Mouse (Mus musculus): ENCODE measurements around the gene Cep170b. TPM values are rescaled to one million over a fixed set of nuclear protein-coding genes. Genes with fewer than 3 reads are reported as not detected.

The Cep170b gene
- polyA plus RNA-seq, 1 experiment from 2014 or later, result 15.2 TPM

DNA sequence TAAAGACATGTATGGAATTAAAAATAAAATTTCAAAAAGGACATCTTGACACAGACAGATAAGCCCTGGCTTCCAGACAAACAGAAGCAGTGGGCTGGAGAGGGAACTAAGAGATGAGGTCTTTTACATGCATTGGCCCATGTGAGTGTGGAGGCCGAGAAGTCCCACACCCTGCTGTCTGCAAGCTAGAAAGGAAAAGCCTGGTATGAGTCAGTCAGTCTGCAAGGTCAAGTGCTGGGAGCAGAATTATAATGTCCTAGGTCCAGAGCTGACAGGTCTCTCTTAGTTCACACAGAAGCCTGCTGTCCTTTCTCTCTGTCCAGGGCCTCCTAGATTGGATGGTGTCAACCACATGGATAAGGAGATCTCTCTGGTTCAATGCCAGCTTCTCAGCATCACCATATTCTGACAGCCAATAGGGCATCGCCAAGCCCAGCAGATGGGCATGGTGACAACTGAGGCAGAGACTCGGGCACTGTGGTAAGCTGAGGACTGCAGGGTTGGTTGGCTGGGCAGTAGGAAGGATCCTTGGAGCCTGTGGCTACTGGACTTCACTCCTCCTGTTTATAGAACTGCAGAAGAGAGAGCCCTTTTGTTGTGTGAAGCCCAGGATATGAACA, 23.3 kb upstream of the Cep170b start:
- no peak overlapping the region for H3K9ac ChIP-seq (ENCODE audit: low read length)
- H3K27me3 ChIP-seq (ENCODE audit: control insufficient read depth, insufficient read depth, low read length), result no peaks in the 10 kb centered on the region; the same call in 1 of the 2 replicates
- H3K9me3 ChIP-seq (ENCODE audit: control insufficient read depth, low read length), result no peaks in the 10 kb centered on the region
- no peak overlapping the region for H3K27ac ChIP-seq (ENCODE audit: low read depth, low read length)
- no peak for ATAC-seq (replicated peaks; ENCODE audit: low FRiP score)
- no peak for DNase-seq (ENCODE audit: low spot score)
- H3K36me3 ChIP-seq (ENCODE audit: control insufficient read depth, insufficient read depth, low read length), result no peaks in the 10 kb centered on the region; the same call in 1 of the 2 replicates
- WGBS, result 82% methylated on average over 3 of the region's 3 CpGs
- H3K4me1 ChIP-seq (replicated peaks; ENCODE audit: control insufficient read depth, insufficient read depth, low read length), result peaks cover 2% of the 10 kb centered on the region; the same call in 1 of the 2 replicates
- H3K4me2 ChIP-seq (ENCODE audit: low read depth, low read length, severe bottlenecking), result no peak overlapping the region
- H3K4me3 ChIP-seq (ENCODE audit: low read depth, low read length), result no peak overlapping the region

DNA sequence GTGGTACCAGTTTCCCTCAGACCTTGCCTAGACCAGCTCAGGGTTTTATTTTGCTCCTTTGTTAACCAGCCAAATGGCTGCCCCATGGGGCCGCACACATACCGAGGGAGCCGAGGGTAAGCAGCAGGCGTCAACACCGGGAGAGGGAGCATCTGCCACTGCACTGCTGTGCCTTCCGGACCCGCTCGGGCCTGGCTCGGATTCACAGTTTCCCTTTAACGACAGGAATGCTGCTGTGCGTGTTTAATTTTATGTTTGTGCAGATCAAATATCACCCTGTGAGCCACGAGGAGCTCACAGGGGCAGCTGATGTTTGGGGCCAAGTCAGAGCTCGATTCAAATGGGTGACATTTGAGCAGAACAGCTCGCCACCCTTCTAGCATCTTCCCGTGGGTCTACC, 19.7 kb upstream of the Cep170b start:
- no peak overlapping the region for H3K9ac ChIP-seq (ENCODE audit: low read length)
- H3K4me1 ChIP-seq (replicated peaks; ENCODE audit: control insufficient read depth, insufficient read depth, low read length), result no peaks in the 10 kb centered on the region
- no peaks in the 10 kb centered on the region for H3K9me3 ChIP-seq (ENCODE audit: control insufficient read depth, low read length)
- DNase-seq (ENCODE audit: low spot score) (no peak), ATAC-seq (replicated peaks; ENCODE audit: low FRiP score) (no peak)
- no peaks in the 10 kb centered on the region; the same call in 1 of the 2 replicates for H3K27me3 ChIP-seq (ENCODE audit: control insufficient read depth, insufficient read depth, low read length)
- no peak overlapping the region for H3K4me2 ChIP-seq (ENCODE audit: low read depth, low read length, severe bottlenecking)
- H3K4me3 ChIP-seq (ENCODE audit: low read depth, low read length), result no peak overlapping the region
- WGBS, result 21% methylated on average over 15 of the region's 15 CpGs
- H3K36me3 ChIP-seq (ENCODE audit: control insufficient read depth, insufficient read depth, low read length), result no peaks in the 10 kb centered on the region; the same call in 1 of the 2 replicates
- no peak overlapping the region for H3K27ac ChIP-seq (ENCODE audit: low read depth, low read length)

DNA sequence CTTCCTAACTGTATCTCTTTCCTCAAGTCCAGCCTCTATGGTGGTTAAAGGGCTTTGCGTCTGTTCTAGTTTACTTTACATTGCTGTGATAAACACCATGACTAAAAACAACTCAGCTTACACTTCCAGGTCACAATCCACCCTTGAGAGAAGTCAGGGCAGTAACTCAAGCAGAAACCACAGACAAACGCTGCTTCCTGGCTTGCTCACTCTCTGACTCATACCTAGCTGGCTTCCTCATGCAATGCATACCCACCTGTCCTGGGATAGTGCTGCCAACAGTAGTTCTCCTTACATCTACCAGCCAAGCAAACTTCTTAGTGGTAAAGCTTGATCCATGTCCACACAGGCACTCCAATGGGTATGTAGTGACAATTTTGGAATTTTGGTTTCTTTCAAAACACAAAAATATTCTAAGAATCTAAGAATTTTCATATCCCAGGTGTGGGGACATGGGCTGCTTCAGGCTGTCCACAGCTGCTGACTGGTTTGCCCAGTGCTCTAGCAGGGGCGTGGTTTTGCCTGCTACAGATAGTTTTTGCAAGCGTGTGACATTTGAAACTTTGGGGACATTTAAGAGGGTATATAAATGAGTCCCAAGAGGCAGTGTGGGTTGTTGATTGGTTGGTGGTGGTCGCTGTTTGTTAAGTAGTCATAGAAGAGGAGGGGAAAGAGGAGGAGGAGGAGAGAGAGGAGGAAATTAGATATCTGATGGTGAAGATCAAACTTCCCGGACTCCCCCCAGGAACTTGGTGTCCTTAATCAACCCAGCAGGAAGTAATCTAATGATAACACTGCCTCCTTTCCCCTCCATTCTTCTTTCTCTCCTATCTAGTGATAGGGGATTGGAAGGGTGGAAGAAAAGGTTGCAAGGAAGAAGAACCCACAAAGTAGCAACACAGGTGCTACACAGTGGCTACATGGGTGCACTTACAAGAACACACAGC, 17.6 kb upstream of the Cep170b start:
- H3K4me1 ChIP-seq (replicated peaks; ENCODE audit: control insufficient read depth, insufficient read depth, low read length), result 0 out of 2 replicates have a peak, but pooled peaks cover 2% of the 10 kb centered on the region
- no peak overlapping the region for H3K4me3 ChIP-seq (ENCODE audit: low read depth, low read length)
- no peaks in the 10 kb centered on the region for H3K27me3 ChIP-seq (ENCODE audit: control insufficient read depth, insufficient read depth, low read length)
- no peak overlapping the region for H3K27ac ChIP-seq (ENCODE audit: low read depth, low read length)
- DNase-seq (ENCODE audit: low spot score) (no peak), ATAC-seq (replicated peaks; ENCODE audit: low FRiP score) (no peak)
- no peak overlapping the region for H3K9ac ChIP-seq (ENCODE audit: low read length)
- H3K9me3 ChIP-seq (ENCODE audit: control insufficient read depth, low read length), result no peaks in the 10 kb centered on the region
- H3K36me3 ChIP-seq (ENCODE audit: control insufficient read depth, insufficient read depth, low read length), result no peaks in the 10 kb centered on the region; the same call in 1 of the 2 replicates
- H3K4me2 ChIP-seq (ENCODE audit: low read depth, low read length, severe bottlenecking), result no peak overlapping the region
- WGBS, result 81% methylated on average over 6 of the region's 6 CpGs

DNA sequence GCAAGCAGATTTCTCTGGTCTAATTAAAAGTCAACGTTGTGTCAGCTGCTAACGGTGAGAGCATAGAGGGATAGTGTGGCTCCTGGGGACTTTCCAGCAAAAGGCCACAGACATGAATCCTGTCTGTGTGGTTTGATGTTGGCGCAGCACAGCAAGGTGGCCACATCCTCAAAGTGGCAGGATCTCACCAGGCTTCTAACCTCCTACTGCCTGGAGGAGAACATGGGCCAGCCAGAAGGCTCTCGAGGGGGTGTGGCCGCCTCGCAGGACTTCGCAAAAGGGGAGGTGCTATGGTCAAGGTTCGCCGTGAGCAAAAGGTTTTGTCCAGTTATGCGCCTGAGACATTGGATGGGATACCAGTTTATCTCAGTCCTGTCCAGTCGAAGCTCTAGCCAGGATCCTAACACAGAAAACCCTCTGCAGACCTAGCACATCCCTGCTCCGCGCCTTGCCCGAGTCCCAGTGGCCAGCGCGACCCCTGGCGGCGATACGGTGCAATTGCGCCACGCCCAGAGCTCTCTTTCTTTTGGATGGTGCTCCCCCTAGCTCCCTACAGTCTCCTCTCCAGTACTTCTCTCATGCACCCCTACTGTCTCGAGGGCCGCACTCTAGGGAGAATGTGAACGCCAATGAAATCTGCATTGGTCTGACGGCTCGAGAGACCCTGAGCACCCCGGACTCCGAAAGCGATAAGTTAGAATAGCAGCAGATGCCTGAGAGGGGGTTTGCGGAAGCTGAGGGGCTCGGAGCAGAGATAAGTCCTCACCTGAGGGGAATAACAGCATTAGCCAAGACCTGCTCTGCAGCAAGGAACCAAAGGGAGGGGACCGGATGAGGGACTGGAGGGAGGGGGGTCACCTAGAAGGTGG, 13.3 kb upstream of the Cep170b start:
- H3K9ac ChIP-seq (ENCODE audit: low read length), result peak overlapping the region; percentile 17; the same call in 1 of the 2 replicates
- no peaks in the 10 kb centered on the region for H3K36me3 ChIP-seq (ENCODE audit: control insufficient read depth, insufficient read depth, low read length)
- peak overlapping the region; percentile 29; the same call in 1 of the 2 replicates for H3K4me2 ChIP-seq (ENCODE audit: low read depth, low read length, severe bottlenecking)
- ATAC-seq (replicated peaks; ENCODE audit: low FRiP score) (peak; percentile 77), DNase-seq (ENCODE audit: low spot score) (peak; percentile 94)
- WGBS, result 13% methylated on average over 32 of the region's 32 CpGs
- no peaks in the 10 kb centered on the region for H3K27me3 ChIP-seq (ENCODE audit: control insufficient read depth, insufficient read depth, low read length)
- 0 out of 2 replicates have a peak, but pooled peaks cover 2% of the 10 kb centered on the region for H3K4me1 ChIP-seq (replicated peaks; ENCODE audit: control insufficient read depth, insufficient read depth, low read length)
- no peak overlapping the region for H3K4me3 ChIP-seq (ENCODE audit: low read depth, low read length)
- no peaks in the 10 kb centered on the region for H3K9me3 ChIP-seq (ENCODE audit: control insufficient read depth, low read length)
- no peak overlapping the region for H3K27ac ChIP-seq (ENCODE audit: low read depth, low read length)

DNA sequence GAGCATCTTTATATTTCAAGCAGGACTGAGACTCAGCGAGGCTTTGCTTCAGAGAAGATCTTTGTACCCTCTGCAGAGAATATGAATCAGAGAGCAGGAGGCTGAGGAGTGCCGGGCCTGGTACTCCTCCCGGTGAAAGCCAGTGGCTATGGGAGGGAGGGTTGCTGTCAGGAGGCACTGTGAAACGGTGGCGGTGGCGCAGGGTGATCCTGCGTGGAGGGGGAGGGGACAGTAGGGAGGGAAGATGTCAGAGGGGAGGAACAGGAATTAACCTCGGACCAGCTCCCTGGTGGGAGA, 12.7 kb upstream of the Cep170b start:
- Histone ChIP-seq H3K27me3 (ENCODE audit: control insufficient read depth, insufficient read depth, low read length) (no peaks in the 10 kb centered on the region), H3K4me1 (replicated peaks; ENCODE audit: control insufficient read depth, insufficient read depth, low read length) (0 out of 2 replicates have a peak, but pooled peaks cover 2% of the 10 kb centered on the region), H3K9ac (ENCODE audit: low read length) (peak overlapping the region; percentile 17; the same call in 1 of the 2 replicates), H3K9me3 (ENCODE audit: control insufficient read depth, low read length) (no peaks in the 10 kb centered on the region), H3K4me3 (ENCODE audit: low read depth, low read length) (no peak overlapping the region), H3K4me2 (ENCODE audit: low read depth, low read length, severe bottlenecking) (no peak overlapping the region), H3K36me3 (ENCODE audit: control insufficient read depth, insufficient read depth, low read length) (no peaks in the 10 kb centered on the region), H3K27ac (ENCODE audit: low read depth, low read length) (no peak overlapping the region)
- WGBS, result 26% methylated on average over 8 of the region's 8 CpGs
- DNase-seq (ENCODE audit: low spot score) (no peak), ATAC-seq (replicated peaks; ENCODE audit: low FRiP score) (peak; percentile 51; the same call in 1 of the 2 replicates)

DNA sequence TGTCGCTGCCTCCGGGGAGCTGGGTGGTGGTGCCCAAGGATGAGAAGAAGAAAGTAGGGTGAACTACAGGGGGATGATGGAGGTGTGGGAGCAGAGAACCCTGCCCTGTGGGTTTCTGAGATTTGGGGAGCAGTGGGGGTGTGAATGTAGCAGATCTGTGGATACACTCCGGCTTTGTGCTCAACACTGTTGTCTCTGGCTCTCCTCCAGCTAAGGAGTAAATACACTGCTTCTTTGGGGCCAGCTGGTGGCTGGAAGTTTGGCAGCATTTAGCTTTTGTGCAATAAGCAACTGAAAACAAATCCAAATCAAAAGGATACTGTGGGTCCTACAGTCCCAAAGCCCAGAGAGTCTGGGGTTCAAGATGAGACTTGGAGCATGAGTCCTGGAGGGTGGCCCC, 6.3 kb upstream of the Cep170b start:
- Histone ChIP-seq H3K4me1 (replicated peaks; ENCODE audit: control insufficient read depth, insufficient read depth, low read length) (no peaks in the 10 kb centered on the region), H3K27ac (ENCODE audit: low read depth, low read length) (no peak overlapping the region), H3K9me3 (ENCODE audit: control insufficient read depth, low read length) (no peaks in the 10 kb centered on the region), H3K4me3 (ENCODE audit: low read depth, low read length) (no peak overlapping the region), H3K27me3 (ENCODE audit: control insufficient read depth, insufficient read depth, low read length) (no peaks in the 10 kb centered on the region), H3K9ac (ENCODE audit: low read length) (no peak overlapping the region), H3K36me3 (ENCODE audit: control insufficient read depth, insufficient read depth, low read length) (no peaks in the 10 kb centered on the region), H3K4me2 (ENCODE audit: low read depth, low read length, severe bottlenecking) (no peak overlapping the region)
- DNase-seq (ENCODE audit: low spot score), result no peak
- no peak for ATAC-seq (replicated peaks; ENCODE audit: low FRiP score)
- WGBS, result 87% methylated on average over 3 of the region's 3 CpGs

DNA sequence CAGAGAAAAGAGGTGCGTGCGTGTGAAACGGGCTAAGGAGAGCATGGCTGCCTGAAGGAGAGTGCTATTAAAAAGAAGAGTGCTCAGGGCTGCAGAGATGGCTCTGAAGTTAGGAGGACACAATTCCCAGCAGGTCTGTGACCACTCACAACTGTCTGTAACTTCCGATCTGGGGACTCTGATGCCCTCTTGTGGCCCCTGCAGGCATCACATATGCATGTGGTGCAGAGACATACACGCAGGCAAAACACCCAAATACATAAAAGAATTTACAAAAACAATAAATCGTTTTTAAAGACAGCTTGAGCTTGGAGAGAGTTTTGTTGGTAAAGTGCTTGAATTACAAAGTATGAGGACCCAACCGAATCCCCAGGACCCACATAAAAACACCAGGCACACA, 3.1 kb upstream of the Cep170b start:
- no peak for ATAC-seq (replicated peaks; ENCODE audit: low FRiP score)

DNA sequence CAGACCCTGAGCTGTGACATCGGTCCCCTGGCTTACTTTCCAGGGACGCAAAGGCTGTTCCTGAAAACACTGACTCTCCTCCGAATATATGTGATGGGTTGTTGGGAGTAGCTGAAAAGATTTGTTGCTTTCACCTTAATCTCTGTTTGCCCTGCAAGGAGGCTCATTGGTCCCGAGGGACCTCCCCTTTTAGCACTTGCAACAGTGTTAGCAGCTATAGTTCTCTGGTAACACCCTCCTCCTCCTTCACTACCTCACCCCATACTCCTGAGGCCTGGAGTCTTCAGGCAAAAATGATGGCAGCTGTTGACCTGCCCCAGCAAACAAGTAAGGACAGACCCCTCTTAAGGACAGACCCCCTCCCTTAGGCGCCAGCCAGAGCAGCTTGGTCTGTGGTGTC, 1.3 kb upstream of the Cep170b start:
- peaks cover 14% of the 10 kb centered on the region for H3K27me3 ChIP-seq (ENCODE audit: control insufficient read depth, insufficient read depth, low read length)
- WGBS, result 81% methylated on average over 5 of the region's 5 CpGs
- no peak overlapping the region for H3K27ac ChIP-seq (ENCODE audit: low read depth, low read length)
- ATAC-seq (replicated peaks; ENCODE audit: low FRiP score) (no peak), DNase-seq (ENCODE audit: low spot score) (no peak)
- no peak overlapping the region for H3K9ac ChIP-seq (ENCODE audit: low read length)
- H3K4me3 ChIP-seq (ENCODE audit: low read depth, low read length), result no peak overlapping the region
- H3K9me3 ChIP-seq (ENCODE audit: control insufficient read depth, low read length), result no peaks in the 10 kb centered on the region
- no peaks in the 10 kb centered on the region for H3K36me3 ChIP-seq (ENCODE audit: control insufficient read depth, insufficient read depth, low read length)
- 0 out of 2 replicates have a peak, but pooled peaks cover 3% of the 10 kb centered on the region for H3K4me1 ChIP-seq (replicated peaks; ENCODE audit: control insufficient read depth, insufficient read depth, low read length)
- no peak overlapping the region for H3K4me2 ChIP-seq (ENCODE audit: low read depth, low read length, severe bottlenecking)

More for the DNA sequence above, 3.1 kb upstream of the Cep170b start:
- H3K27ac ChIP-seq (ENCODE audit: low read depth, low read length), result no peak overlapping the region
- peak; percentile 73 for DNase-seq (ENCODE audit: low spot score)
- no peak overlapping the region for H3K9ac ChIP-seq (ENCODE audit: low read length)
- H3K27me3 ChIP-seq (ENCODE audit: control insufficient read depth, insufficient read depth, low read length), result peaks cover 7% of the 10 kb centered on the region
- H3K36me3 ChIP-seq (ENCODE audit: control insufficient read depth, insufficient read depth, low read length), result no peaks in the 10 kb centered on the region
- WGBS, result 26% methylated on average over 7 of the region's 7 CpGs
- no peaks in the 10 kb centered on the region for H3K4me1 ChIP-seq (replicated peaks; ENCODE audit: control insufficient read depth, insufficient read depth, low read length)
- no peak overlapping the region for H3K4me3 ChIP-seq (ENCODE audit: low read depth, low read length)
- no peak overlapping the region for H3K4me2 ChIP-seq (ENCODE audit: low read depth, low read length, severe bottlenecking)
- no peaks in the 10 kb centered on the region for H3K9me3 ChIP-seq (ENCODE audit: control insufficient read depth, low read length)
